Mouse (Mus musculus): Measurements from ENCODE around the gene Efna1. TPM values are rescaled to one million over a fixed set of nuclear protein-coding genes. Genes with fewer than 3 reads are reported as not detected.

Efna1 gene
- polyA plus RNA-seq (2012) = not detected in 2 replicates

DNA sequence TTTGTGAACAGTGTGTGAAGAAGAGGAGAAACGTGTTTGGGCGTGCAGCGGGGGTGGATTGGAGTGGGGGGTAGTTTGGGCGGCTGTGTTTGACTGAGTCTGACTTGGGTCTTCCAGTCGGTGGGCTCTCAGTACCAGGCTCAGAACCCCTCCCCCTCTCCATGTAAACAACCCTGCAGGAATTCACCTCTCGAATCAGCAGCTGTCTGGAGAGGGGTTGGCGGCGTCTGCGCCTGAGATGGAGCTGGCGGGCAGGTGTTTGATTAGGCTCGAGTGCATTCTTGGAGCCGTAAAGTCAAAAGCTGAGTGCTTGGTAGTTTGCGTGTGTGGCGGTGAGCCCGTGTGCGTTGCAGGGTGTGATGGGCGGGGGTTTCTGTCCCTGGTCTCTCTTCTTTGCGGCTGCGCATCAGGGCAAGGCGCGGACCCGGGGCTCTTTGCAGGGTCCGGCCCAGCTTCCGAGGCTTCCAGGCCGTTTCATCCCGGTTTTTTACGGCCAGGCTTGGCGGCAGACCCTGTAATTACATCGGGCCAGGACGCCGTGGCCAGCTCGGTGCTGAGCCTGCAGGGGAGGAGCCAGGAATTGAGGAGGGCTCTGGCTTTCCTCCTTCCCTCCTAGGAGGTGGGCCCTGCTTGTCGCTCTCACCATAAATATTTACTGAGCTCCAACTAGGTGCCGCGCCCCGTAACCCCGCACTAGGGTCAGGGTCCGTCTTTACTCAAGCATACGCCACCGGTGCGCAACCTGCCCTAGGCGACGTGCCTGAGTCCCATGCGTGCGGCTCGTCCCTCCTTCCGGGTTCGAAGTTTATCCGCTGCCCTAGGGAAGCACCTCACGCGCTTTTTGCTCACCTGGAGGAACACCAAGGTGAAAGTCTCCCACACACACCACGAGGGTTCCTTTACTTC, at the start of gene Efna1:
Gene Efna1 (minus strand): TSS at position 537 of the 906 bp plus-strand sequence.
- no peak for TF ChIP-seq GATA1 (IDR thresholded peaks at IDR 0.05; ENCODE audit: low read length)

GRCm38 (mm10) chr3:89330346-89330745, 49.4 kb upstream of the Efna1 start:
- TF ChIP-seq GATA1 (IDR thresholded peaks at IDR 0.05; ENCODE audit: low read length) = no peak

- no peak for TF ChIP-seq GATA1 (IDR thresholded peaks at IDR 0.05; ENCODE audit: low read length)
Measured at GRCm38 (mm10) chr3:89328623-89329022, 47.7 kb upstream of the Efna1 start.

GRCm38 (mm10) chr3:89327371-89327870, 46.5 kb upstream of the Efna1 start:
- no peak for TF ChIP-seq GATA1 (IDR thresholded peaks at IDR 0.05; ENCODE audit: low read length)

DNA sequence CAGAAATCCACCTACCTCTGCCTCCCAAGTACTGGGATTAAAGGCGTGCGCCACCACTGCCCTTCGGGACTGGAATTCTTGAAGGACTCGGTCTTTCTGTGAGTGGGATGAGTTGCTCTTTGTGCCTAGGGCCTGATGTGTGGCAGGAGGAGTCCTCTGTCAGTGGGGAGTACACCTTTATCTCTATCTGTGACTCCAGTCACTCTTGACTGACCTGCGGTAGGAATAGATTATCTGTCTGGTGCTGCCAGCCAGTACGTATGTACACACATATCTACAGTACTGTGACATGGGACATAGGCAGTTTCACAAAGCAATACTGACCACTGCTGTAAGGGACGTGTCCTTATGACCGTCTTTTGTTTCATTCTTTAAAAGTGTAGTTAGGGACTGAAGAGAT, 44.9 kb upstream of the Efna1 start:
- no peak for TF ChIP-seq GATA1 (IDR thresholded peaks at IDR 0.05; ENCODE audit: low read length)

GRCm38 (mm10) chr3:89322514-89323165, 41.7 kb upstream of the Efna1 start, which contains the start of gene Efna3:
Efna3 (minus strand) TSS chr3:89322965.
- no peak for TF ChIP-seq GATA1 (IDR thresholded peaks at IDR 0.05; ENCODE audit: low read length)

- no peak for TF ChIP-seq GATA1 (IDR thresholded peaks at IDR 0.05; ENCODE audit: low read length)
Measured at GRCm38 (mm10) chr3:89322131-89322500, 41.2 kb upstream of the Efna1 start.

GRCm38 (mm10) chr3:89321183-89322130, 40.5 kb upstream of the Efna1 start:
- TF ChIP-seq GATA1 (IDR thresholded peaks at IDR 0.05; ENCODE audit: low read length) = no peak

GRCm38 (mm10) chr3:89320581-89321182, 39.7 kb upstream of the Efna1 start:
- TF ChIP-seq GATA1 (IDR thresholded peaks at IDR 0.05; ENCODE audit: low read length) = no peak

DNA sequence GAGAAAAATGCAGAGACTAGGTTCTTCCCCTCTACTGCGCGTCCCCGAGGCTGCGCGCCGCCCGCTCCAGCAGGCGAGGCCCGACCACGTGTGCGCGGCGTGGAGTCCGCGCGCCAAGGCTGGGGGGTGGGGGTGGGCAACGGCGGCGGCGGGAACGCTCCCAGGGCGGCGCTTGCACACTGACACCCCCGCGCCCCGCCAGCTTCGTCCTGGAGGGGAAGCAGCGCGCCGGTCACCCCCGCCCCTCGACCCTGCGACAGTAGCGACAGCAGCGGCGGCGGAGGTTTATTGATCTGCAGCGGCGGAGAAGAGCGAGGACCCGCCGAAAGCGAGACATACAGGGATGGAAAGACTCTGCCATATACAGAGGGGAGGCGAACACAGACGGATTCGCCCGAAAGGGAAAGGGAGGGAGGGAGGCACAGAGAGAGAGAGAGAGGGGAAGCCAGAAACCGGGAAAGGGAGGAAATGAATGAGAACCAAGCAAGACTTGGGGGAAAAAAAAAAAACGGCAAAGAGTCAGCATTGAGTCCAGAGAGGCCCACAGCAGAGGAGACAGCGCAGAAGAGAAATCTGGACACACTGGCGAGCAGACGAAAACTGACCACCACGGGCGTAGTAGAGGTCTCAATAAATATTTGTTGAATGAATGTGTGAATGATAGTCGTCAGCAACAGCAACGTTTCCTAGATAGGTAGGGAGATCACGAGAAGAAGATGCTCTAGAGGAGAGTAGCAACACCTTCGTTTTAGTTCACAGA, 38.8 kb upstream of the Efna1 start:
- TF ChIP-seq GATA1 (IDR thresholded peaks at IDR 0.05; ENCODE audit: low read length) = no peak

GRCm38 (mm10) chr3:89318971-89319590, 38.1 kb upstream of the Efna1 start:
- TF ChIP-seq GATA1 (IDR thresholded peaks at IDR 0.05; ENCODE audit: low read length) = no peak

DNA sequence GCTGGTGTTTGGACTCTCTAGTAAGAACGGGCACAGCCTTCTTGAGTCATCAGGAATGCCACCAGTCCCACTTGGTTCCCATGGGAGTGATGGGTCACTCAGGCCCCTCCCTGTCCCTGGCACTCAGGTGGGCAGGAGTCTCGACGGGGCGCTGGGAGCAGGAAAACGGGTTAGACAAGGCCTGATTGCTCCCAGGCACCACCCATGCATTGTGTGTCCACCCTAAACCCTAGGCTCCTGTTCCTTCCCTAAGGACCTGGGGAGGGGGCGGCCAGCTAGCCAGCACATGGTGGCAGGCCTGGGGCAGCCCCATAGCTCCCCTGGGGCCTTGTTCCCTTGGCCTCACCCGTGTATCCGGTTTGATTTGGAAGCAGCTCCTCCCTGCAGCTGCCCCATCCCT, 37.4 kb upstream of the Efna1 start:
- no peak for TF ChIP-seq GATA1 (IDR thresholded peaks at IDR 0.05; ENCODE audit: low read length)

- no peak for TF ChIP-seq GATA1 (IDR thresholded peaks at IDR 0.05; ENCODE audit: low read length)
Measured at GRCm38 (mm10) chr3:89317246-89317645, 36.3 kb upstream of the Efna1 start.

DNA sequence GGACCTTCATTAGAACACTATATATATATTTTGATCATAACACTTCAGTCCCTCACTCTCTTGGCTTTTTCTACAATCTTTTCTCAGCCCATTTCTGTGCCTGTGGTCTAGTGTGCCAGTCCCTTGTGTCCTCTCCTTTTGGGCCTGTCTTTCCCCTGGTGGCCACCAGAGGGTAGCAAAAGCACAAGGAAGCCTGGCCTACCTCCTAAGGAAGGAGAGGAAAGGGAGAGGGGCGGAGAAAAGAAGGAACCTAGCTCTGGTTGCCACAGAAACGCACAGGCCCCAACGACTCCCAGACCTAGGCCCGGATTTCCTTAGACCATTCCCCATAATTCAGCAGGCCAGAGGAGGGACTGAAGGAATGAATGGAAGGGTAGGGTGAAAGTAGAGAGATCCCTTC, 35.9 kb upstream of the Efna1 start:
- TF ChIP-seq GATA1 (IDR thresholded peaks at IDR 0.05; ENCODE audit: low read length) = no peak

Measured in G1E-ER4 (cell line).